Mouse (Mus musculus) liver, embryonic 16.5 days (tissue): ENCODE results near the gene Hmgcl. TPM values are rescaled to one million over a fixed set of nuclear protein-coding genes. Genes with fewer than 3 reads are reported as not detected.

Experiments used
- ATAC-seq: fragments of 200-750 bp; cut with Nextera tagmentation; 2 replicates; pipeline ENCODE4 v1.8.0; 2017; ENCODE audit warnings: low read depth, mild to moderate bottlenecking, moderate number of reproducible peaks, moderate library complexity
- H3K27ac ChIP-seq: fragments of 300-500 bp; sonication (generic); 2 replicates; pipeline ENCODE4 v1.5.1; 2014; ENCODE audit warnings: mild to moderate bottlenecking, low read length
- H3K27me3 ChIP-seq: fragments of 300-500 bp; sonication (generic); 2 replicates; pipeline ENCODE4 v1.6.1; 2014; ENCODE audit warnings: low read depth, low read length, mixed read lengths; ENCODE audit not compliant: control insufficient read depth, insufficient read depth
- H3K36me3 ChIP-seq: fragments of 300-500 bp; sonication (generic); 2 replicates; pipeline ENCODE4 v1.6.1; 2014; ENCODE audit warnings: mild to moderate bottlenecking; ENCODE audit not compliant: control insufficient read depth, insufficient read depth
- H3K4me1 ChIP-seq: fragments of 300-500 bp; sonication (generic); 2 replicates; pipeline ENCODE4 v1.6.1; 2014; ENCODE audit warnings: low read depth, low read length, mixed read lengths; ENCODE audit not compliant: control insufficient read depth
- H3K4me2 ChIP-seq: fragments of 300-500 bp; sonication (generic); 2 replicates; pipeline ENCODE4 v1.6.1; 2014; ENCODE audit warnings: low read depth, low read length, mixed read lengths
- H3K4me3 ChIP-seq: fragments of 300-500 bp; sonication (generic); 2 replicates; pipeline ENCODE4 v1.5.1; 2014; ENCODE audit warnings: low read depth, mild to moderate bottlenecking, low read length
- H3K9ac ChIP-seq: fragments of 300-500 bp; sonication (generic); 2 replicates; pipeline ENCODE4 v1.6.1; 2014; ENCODE audit warnings: low read depth, low read length
- H3K9me3 ChIP-seq: fragments of 300-500 bp; sonication (generic); replicated peaks from 2 replicates; pipeline ENCODE4 v1.6.1; 2016; ENCODE audit warnings: low read length; ENCODE audit not compliant: control insufficient read depth
- WGBS: fragments of 180-500 bp; shearing (Covaris S2); extraction: QIAGEN DNeasy Blood & Tissue Kit; methylation state at CpG from one replicate; pipeline ENCODE4 v1.1.7; 2014; ENCODE audit not compliant: insufficient replicate concordance; 5-methylcytosine and 5-hydroxymethylcytosine counted together
- polyA plus RNA-seq: library from polyadenylated mRNA; unstranded; fragments of >200 nt; fragmentation: Nextera tagmentation; extraction: Ambion mirVana; gene quantifications from 2 replicates; pipeline ENCODE4 v1.2.1, GENCODE M21; 2015

The Hmgcl gene
- polyA plus RNA-seq, 1 experiment from 2014 or later, result 107 TPM

DNA sequence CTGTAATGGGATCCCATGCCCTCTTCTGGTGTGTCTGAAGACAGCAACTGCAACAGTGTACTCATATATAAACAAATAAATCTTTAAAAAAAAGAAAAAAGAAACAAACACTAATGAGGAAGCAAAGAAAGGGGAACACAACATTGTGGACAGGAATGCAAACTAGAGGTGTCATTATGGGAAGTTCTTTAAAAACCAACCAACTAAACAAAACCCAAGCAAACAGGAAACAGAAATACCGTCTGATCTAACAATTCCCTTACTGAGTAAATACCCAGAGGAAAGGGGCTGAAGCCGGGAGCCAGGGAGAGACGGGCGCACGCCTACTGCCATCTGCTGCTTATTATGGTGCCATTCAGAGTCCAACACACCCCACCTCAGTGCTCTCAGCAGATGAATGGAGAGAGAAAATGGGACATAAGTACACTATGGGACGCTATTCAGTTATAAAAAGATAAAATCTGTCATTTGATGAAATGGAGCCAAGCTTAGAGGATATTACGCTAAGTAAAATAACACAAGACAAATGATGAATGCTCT is 35.3 kb downstream of the Hmgcl start:
- Histone ChIP-seq H3K9ac (no peak overlapping the region), H3K4me2 (no peak overlapping the region), H3K4me3 (no peak overlapping the region), H3K9me3 (no peaks in the 10 kb centered on the region), H3K27me3 (no peaks in the 10 kb centered on the region), H3K4me1 (peaks cover 24% of the 10 kb centered on the region), H3K36me3 (peaks cover 39% of the 10 kb centered on the region), H3K27ac (0 out of 2 replicates have a peak overlapping the region, but pooled peaks have one; percentile 4)
- WGBS, result 77% methylated on average over 7 of the region's 7 CpGs
- ATAC-seq, result no peak

DNA sequence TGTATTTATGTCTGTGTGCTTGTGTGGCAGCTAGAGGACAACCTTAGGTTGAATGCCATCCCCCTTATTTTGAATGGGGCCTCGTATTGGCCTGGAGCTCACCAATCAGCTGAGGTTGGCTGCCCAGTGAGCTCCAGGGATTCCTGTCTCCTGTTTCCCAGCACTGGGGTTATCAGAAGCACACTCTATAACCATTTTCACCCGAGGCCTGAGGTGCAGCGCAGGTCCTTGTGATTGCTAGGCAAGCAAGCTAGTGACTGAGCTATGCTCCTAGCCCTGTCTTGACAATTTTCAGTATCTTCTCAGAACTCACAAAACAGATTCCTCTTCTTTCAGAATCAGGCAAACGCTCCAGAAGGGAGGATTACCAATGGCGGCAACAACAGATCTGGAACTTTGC is 38.3 kb downstream of the Hmgcl start:
- Histone ChIP-seq H3K27ac (peak overlapping the region; percentile 96), H3K4me3 (peak overlapping the region; percentile 84), H3K4me2 (peak overlapping the region; percentile 49), H3K9ac (peak overlapping the region; percentile 48), H3K9me3 (no peaks in the 10 kb centered on the region), H3K27me3 (no peaks in the 10 kb centered on the region), H3K36me3 (peaks cover 26% of the 10 kb centered on the region), H3K4me1 (peaks cover 33% of the 10 kb centered on the region)
- WGBS, result 79% methylated on average over 5 of the region's 5 CpGs
- ATAC-seq, result no peak

DNA sequence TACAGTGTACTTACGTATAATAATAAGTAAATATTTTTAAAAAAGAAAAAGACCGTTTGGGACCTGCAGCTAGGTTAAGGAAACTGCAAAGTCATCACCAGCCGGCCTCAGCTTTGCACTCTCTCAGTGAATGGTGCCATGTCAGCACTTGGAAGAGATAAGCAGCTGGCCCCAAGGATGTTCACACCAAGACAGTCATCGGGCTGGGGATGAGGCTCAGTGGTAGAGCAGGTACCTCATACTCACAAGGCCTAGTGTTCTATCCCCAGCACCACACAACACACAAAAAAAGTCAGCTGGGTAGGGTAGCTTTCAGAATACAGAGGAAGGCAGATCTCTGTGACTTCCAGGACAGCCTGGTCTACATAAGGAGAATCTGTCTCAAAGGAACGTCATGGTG is 38.9 kb downstream of the Hmgcl start:
- H3K4me1 ChIP-seq, result peaks cover 33% of the 10 kb centered on the region
- peak overlapping the region; percentile 48 for H3K9ac ChIP-seq
- peak overlapping the region; percentile 84 for H3K4me3 ChIP-seq
- peaks cover 26% of the 10 kb centered on the region for H3K36me3 ChIP-seq
- no peaks in the 10 kb centered on the region for H3K27me3 ChIP-seq
- peak overlapping the region; percentile 92 for H3K4me2 ChIP-seq
- 39% methylated on average over 5 of the region's 5 CpGs for WGBS
- peak overlapping the region; percentile 96 for H3K27ac ChIP-seq
- H3K9me3 ChIP-seq, result no peaks in the 10 kb centered on the region
- peak; percentile 84 for ATAC-seq

DNA sequence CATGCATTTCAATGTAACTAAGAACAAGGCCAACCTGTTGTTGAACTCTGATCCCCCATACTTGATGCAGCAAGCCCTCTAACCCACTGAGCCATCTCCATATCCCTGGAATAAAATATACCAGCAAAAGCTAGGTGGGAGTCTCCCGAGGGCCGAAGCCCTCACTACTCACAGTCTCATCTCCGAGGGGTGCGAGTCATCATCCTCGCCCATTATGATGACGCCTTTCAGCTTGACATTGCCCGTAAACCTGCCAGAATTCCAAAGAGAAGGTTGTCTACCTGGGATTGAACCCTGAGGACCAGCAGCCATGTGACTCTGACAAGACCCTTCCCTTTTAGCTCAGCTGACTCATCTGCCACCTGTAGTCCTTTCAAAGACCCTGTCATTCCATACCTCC is 39.5 kb downstream of the Hmgcl start:
- peaks cover 33% of the 10 kb centered on the region for H3K4me1 ChIP-seq
- peak overlapping the region; percentile 91 for H3K9ac ChIP-seq
- H3K36me3 ChIP-seq, result peaks cover 26% of the 10 kb centered on the region
- H3K27me3 ChIP-seq, result no peaks in the 10 kb centered on the region
- peak overlapping the region; percentile 92 for H3K4me2 ChIP-seq
- no peak for ATAC-seq
- 74% methylated on average over 7 of the region's 7 CpGs for WGBS
- H3K4me3 ChIP-seq, result peak overlapping the region; percentile 84
- peak overlapping the region; percentile 96 for H3K27ac ChIP-seq
- no peaks in the 10 kb centered on the region for H3K9me3 ChIP-seq

DNA sequence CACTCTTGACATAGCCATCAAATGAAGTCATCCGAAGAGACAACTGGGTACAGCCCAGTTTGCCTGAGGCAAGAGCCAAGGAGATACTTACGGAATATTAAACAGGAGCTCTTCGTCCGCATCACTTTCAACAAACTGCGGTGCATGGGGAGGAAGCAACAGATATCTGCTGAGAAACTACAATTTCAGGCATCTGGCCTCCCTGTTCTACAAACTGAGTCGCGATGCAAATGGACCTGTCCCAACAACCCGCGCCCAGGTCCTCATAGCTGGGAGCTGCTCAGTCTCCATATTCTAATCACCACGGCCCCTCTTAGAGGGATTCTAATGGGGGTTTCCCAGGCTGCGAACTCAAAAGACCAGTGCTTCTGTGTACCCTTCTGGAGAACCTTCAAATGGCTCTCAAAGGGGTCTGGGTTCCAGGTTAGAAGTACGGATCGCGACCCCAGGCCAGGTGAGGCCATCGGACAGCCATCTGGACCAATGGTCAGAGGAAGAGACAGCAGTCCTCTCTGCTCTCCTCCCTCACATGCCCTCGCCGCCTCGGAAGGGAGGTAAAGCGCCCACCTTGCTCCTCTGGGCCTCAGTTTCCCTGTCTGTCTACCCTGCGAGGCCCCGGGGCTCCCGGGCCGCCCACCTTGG is 40.2 kb downstream of the Hmgcl start:
- H3K9ac ChIP-seq, result peak overlapping the region; percentile 91
- peaks cover 26% of the 10 kb centered on the region for H3K36me3 ChIP-seq
- peak overlapping the region; percentile 84 for H3K4me3 ChIP-seq
- H3K27me3 ChIP-seq, result no peaks in the 10 kb centered on the region
- H3K4me1 ChIP-seq, result peaks cover 33% of the 10 kb centered on the region
- H3K4me2 ChIP-seq, result peak overlapping the region; percentile 92
- peak overlapping the region; percentile 96 for H3K27ac ChIP-seq
- WGBS, result 8% methylated on average over 23 of the region's 23 CpGs
- no peaks in the 10 kb centered on the region for H3K9me3 ChIP-seq
- no peak for ATAC-seq

DNA sequence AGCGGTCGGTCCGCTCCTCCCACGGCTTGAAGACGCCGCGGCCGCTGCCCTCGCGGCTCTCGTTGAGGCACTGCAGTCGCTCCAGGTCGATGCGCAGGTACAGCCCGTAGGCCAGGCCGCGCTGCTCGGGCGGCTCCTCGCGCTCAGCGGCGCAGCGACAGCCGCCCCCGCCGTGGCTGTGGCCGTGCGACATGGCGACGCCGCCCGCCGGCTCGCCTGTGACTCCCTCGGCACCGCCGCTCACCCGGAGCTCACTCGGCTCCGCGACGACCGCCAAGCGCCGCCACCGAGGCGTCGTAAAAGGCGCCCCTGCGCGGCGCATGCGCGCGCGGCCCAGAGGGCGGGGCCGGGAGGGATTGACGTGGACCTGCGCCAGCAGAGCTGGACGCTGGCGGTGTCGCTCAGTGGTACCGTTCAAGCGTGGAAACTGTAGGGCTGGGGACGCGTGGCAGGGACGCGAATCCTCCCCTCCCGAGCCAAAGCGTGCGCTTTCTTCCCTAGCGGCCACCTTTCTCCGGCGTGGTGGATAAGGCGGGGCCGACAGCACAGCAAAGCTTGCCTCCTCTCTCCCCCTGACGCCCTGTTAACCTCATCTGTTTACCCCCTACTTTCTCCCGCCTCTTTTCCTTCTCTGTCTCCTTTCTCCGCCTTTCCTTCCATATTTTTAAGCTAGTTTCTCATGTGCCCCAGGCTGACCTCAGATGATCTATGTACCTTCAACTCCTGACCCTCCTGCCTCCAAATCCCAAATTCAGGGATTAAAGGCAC is 40.9 kb downstream of the Hmgcl start, which contains the start of gene Pithd1:
TSS of gene Pithd1 (minus strand) at position 322 of the 768 bp plus-strand sequence.
- peaks cover 21% of the 10 kb centered on the region for H3K36me3 ChIP-seq
- H3K4me3 ChIP-seq, result peak within 1 kb of the TSS; percentile 84
- H3K9me3 ChIP-seq, result peaks cover 3% of the 10 kb centered on the region; the same call in 1 of the 2 replicates
- under 1% methylated on average over 79 of the region's 81 CpGs for WGBS
- peak; percentile 86 for ATAC-seq
- H3K4me2 ChIP-seq, result peak within 1 kb of the TSS; percentile 92
- H3K9ac ChIP-seq, result peak within 1 kb of the TSS; percentile 91
- H3K27ac ChIP-seq, result peak within 1 kb of the TSS; percentile 96
- H3K27me3 ChIP-seq, result no peaks in the 10 kb centered on the region
- peaks cover 33% of the 10 kb centered on the region for H3K4me1 ChIP-seq

DNA sequence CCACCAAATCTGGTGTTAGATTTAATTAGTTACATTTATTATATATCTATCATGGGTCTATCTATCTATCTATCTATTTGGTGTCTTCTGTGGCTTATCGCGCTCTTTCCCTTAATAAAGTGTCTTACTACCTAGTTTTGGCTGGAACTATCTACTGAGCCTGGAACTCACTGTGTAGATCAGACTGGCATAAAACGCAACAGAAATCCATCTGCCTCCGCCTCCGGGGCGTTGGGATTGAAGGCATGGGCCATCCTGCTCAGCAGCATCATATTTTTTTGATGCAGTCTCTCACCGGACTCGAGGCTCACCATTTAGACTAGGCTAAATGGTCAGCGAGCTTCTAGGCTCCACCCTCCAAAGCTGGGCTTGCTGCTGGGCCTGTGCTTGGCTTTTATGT is 41.5 kb downstream of the Hmgcl start:
- peaks cover 3% of the 10 kb centered on the region; the same call in 1 of the 2 replicates for H3K9me3 ChIP-seq
- peak overlapping the region; percentile 84 for H3K4me3 ChIP-seq
- peak overlapping the region; percentile 96 for H3K27ac ChIP-seq
- peaks cover 33% of the 10 kb centered on the region for H3K4me1 ChIP-seq
- no peaks in the 10 kb centered on the region for H3K27me3 ChIP-seq
- no peak for ATAC-seq
- peak overlapping the region; percentile 92 for H3K4me2 ChIP-seq
- 68% methylated on average over 9 of the region's 9 CpGs for WGBS
- H3K9ac ChIP-seq, result peak overlapping the region; percentile 91
- H3K36me3 ChIP-seq, result peaks cover 19% of the 10 kb centered on the region

DNA sequence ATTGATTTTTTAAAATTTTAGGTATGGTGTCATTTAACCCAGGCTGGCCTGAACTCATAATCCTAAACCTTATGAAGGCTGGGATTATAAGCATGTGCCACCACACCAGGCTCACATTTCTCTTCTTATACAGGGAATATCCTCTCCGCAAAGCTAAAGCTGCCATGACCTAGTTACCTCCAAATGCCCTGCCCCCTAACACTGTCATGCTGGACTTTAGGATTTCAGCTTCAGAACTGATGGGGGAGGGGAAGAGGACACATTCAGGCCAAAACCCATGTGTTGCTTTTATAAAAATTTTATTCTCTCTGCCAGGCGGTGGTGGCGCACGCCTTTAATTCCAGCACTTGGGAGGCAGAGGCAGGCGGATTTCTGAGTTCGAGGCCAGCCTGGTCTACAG is 47.7 kb downstream of the Hmgcl start:
- Histone ChIP-seq H3K27me3 (no peaks in the 10 kb centered on the region), H3K4me1 (no peaks in the 10 kb centered on the region), H3K4me3 (no peak overlapping the region), H3K9me3 (peaks cover 3% of the 10 kb centered on the region; the same call in 1 of the 2 replicates), H3K36me3 (no peaks in the 10 kb centered on the region), H3K4me2 (no peak overlapping the region), H3K27ac (0 out of 2 replicates have a peak overlapping the region, but pooled peaks have one; percentile 4), H3K9ac (no peak overlapping the region)
- ATAC-seq, result no peak; the same call in 1 of the 2 replicates
- WGBS, result 81% methylated on average over 6 of the region's 6 CpGs
